Mouse (Mus musculus): Measurements from ENCODE around the gene Lrp5. TPM values are rescaled to one million over a fixed set of nuclear protein-coding genes. Genes with fewer than 3 reads are reported as not detected.

Gene Lrp5
- polyA plus RNA-seq, 1 experiment from 2014 or later: 3.1 TPM

DNA sequence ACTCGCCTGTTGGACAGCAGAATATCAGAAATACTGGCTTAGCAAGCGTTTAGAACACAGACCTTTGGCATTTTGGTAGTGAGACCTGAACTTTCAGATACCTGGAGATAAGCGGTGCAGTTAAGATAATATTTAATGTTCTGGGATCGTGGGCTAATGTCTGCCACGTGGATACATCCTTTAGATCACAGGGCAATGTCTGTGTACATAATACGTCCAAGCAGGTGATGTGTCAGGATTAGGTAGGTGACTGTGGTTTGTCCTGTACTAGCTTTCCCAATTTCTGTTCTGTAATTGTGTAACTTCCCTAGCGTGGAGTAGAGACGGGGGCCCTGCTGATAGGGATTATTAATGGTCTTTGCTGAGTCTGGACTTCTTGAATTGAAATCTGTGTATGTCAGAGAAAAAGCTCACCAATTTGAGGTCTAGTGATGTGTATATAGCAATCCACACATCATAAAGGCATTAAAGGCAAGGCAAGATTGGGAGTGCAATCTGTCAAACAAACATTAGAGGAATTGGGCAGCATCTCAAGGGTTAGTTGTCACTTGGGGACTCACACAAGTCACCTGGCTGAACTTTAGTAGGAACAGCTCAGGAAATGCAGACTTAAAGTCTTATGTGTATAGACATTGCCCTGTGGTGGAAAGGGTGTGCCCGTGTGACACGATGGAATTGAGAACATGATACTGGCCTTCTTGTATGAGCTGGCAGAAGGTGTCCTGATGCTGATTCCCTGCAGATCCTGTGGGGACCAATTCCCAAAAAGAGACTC, 22.8 kb upstream of the Lrp5 start:
- peak overlapping the region; percentile 88 for H3K4me3 ChIP-seq
- 55% methylated on average over 10 of the region's 10 CpGs for WGBS
- H3K9me3 ChIP-seq: no peaks in the 10 kb centered on the region
- no peak for DNase-seq (ENCODE audit: low spot score)
- H3K27me3 ChIP-seq (ENCODE audit: insufficient read depth, poor library complexity, severe bottlenecking): no peaks in the 10 kb centered on the region
- peaks cover 20% of the 10 kb centered on the region for H3K4me1 ChIP-seq (replicated peaks)
- H3K36me3 ChIP-seq: peaks cover 26% of the 10 kb centered on the region
- peak overlapping the region; percentile 93; the same call in 1 of the 2 replicates for H3K27ac ChIP-seq

DNA sequence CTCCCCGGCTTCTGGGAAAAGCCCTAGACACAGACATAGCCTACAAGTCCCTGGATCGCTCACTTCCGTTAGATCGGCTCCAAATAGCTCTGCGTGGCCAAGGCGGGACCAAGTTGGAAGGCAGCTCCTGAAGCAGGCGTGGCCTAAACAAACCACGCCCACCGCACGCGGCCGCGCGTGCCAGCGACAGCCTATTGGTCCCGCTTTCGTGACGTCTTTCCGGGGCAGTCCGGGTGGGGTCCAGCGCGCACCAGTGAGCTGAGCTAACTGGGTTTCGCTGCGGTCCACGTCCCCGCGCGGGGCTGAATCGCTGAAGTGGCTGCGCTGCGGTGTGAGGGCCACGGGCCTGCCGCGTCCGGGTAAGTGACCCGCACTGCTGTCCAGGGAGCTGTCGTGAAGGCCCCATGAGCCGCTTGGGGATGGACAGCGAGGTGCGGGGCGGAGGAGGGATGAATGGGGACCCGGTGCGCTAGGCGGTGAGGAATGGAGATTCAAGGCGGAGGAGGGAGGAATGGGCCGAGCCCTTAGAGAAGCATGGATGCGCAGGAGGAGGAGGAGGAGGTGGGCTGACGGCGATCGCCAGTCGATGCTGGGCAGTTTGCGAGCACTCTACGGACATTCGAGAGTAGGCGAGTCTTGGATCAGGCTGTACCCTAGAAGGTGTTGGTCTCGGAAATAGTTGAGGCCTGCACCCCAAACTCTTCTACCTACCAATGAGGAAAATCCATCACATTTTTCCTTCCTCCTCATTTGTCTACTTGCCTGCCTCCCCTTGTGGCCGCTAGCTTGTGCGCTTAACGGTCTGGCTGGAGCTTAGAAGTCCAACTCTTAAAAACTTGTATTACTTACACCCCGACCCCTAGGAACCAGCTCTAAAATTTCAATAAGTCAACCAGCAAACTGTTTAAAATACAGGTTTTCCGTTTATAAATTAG, 22.0 kb upstream of the Lrp5 start, which contains the start of gene 1810055G02Rik:
Gene 1810055G02Rik, plus strand, starts transcription at position 216 of the 935 bp plus-strand sequence.
- Histone ChIP-seq H3K4me3 (peak within 1 kb of the TSS; percentile 88), H3K36me3 (peaks cover 18% of the 10 kb centered on the region), H3K4me1 (replicated peaks) (peaks cover 20% of the 10 kb centered on the region), H3K27ac (peak within 1 kb of the TSS; percentile 93), H3K27me3 (ENCODE audit: insufficient read depth, poor library complexity, severe bottlenecking) (no peaks in the 10 kb centered on the region), H3K9me3 (no peaks in the 10 kb centered on the region)
- DNase-seq (ENCODE audit: low spot score): peak; percentile 98
- under 1% methylated on average over 61 of the region's 61 CpGs for WGBS

DNA sequence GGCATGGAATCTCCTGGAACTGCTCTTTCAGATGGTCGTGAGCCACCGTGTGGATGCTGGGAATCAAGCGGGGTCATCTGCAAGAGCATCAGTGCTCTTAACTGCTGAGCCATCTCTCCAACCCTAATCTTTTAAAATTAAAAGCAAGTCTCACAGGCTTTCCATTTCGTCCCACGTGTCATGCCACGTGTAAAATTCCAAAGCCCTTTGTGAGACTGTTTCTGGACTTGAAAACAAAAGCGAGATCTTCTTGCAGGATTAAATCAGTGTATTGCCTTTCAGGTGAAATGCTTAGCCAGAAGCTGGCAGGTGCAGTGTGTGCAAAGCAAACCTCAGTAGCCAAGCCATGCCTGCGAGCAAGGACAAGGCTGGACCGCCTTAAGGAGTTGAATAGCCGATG, 21.2 kb upstream of the Lrp5 start:
- Histone ChIP-seq H3K27me3 (ENCODE audit: insufficient read depth, poor library complexity, severe bottlenecking) (no peaks in the 10 kb centered on the region), H3K27ac (peak overlapping the region; percentile 93), H3K36me3 (peaks cover 13% of the 10 kb centered on the region), H3K4me1 (replicated peaks) (peaks cover 20% of the 10 kb centered on the region), H3K4me3 (peak overlapping the region; percentile 88), H3K9me3 (no peaks in the 10 kb centered on the region)
- WGBS: 43% methylated on average over 10 of the region's 10 CpGs
- DNase-seq (ENCODE audit: low spot score): no peak

- Histone ChIP-seq H3K4me1 (replicated peaks) (peaks cover 20% of the 10 kb centered on the region), H3K27me3 (ENCODE audit: insufficient read depth, poor library complexity, severe bottlenecking) (no peaks in the 10 kb centered on the region), H3K36me3 (peaks cover 5% of the 10 kb centered on the region), H3K9me3 (no peaks in the 10 kb centered on the region), H3K4me3 (no peak overlapping the region), H3K27ac (no peak overlapping the region)
- DNase-seq (ENCODE audit: low spot score): no peak
- 43% methylated on average over 1 of the region's 1 CpGs for WGBS
These were observed 19.9 kb upstream of the Lrp5 start for GRCm38 (mm10) chr19:3706258-3706657.

DNA sequence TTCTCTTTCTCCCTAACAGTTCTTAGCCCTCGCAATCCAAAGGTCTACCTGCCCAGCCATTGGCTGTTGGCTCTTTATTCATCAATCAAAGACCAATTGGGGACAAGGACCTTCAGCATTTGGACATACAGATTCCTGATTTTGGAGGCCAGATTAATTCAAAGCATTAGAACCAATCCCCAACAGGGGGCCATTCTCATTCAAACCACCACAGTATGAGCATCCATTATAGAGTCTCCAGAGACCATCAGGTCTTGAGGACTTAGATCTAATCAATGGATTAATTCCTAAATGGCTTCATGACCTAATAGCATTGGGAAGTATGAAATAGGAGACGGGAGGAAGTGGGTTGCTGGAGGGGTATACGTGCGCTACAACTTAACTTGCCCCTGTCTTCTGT, 16.1 kb upstream of the Lrp5 start:
- H3K4me3 ChIP-seq: no peak overlapping the region
- DNase-seq (ENCODE audit: low spot score): no peak
- H3K27me3 ChIP-seq (ENCODE audit: insufficient read depth, poor library complexity, severe bottlenecking): 0 out of 2 replicates have a peak, but pooled peaks cover 4% of the 10 kb centered on the region
- no peaks in the 10 kb centered on the region for H3K36me3 ChIP-seq
- H3K9me3 ChIP-seq: no peaks in the 10 kb centered on the region
- 85% methylated on average over 4 of the region's 4 CpGs for WGBS
- peaks cover 3% of the 10 kb centered on the region for H3K4me1 ChIP-seq (replicated peaks)
- no peak overlapping the region for H3K27ac ChIP-seq

GRCm38 (mm10) chr19:3699508-3700438, 13.4 kb upstream of the Lrp5 start:
- 39% methylated on average over 6 of the region's 6 CpGs for WGBS
- Histone ChIP-seq H3K4me1 (replicated peaks) (no peaks in the 10 kb centered on the region), H3K4me3 (no peak overlapping the region), H3K27me3 (ENCODE audit: insufficient read depth, poor library complexity, severe bottlenecking) (0 out of 2 replicates have a peak, but pooled peaks cover 4% of the 10 kb centered on the region), H3K9me3 (no peaks in the 10 kb centered on the region), H3K36me3 (no peaks in the 10 kb centered on the region), H3K27ac (no peak overlapping the region)
- peak; percentile 85 for DNase-seq (ENCODE audit: low spot score)

DNA sequence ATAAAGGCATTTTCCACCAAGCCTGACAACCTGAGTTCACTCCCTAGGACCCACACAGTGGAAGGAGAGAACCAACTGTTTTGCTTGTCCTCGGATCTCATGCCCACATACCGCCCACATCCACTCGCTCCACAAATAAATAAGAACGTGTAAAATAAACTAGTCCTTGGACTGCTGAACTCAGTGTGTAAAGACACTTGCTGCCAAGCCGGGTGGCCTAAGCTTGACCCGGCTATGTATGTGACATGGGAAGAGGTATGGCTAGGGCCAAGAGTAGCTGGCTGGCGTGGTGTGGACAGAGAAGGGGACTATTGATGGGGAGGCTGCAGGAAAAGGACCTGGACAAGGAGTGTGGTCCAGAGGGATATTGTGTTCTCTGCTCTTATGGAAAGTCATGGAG, 11.7 kb upstream of the Lrp5 start:
- no peak for DNase-seq (ENCODE audit: low spot score)
- Histone ChIP-seq H3K4me3 (no peak overlapping the region), H3K9me3 (no peaks in the 10 kb centered on the region), H3K4me1 (replicated peaks) (no peaks in the 10 kb centered on the region), H3K27me3 (ENCODE audit: insufficient read depth, poor library complexity, severe bottlenecking) (0 out of 2 replicates have a peak, but pooled peaks cover 4% of the 10 kb centered on the region), H3K27ac (no peak overlapping the region), H3K36me3 (no peaks in the 10 kb centered on the region)
- 85% methylated on average over 7 of the region's 7 CpGs for WGBS

DNA sequence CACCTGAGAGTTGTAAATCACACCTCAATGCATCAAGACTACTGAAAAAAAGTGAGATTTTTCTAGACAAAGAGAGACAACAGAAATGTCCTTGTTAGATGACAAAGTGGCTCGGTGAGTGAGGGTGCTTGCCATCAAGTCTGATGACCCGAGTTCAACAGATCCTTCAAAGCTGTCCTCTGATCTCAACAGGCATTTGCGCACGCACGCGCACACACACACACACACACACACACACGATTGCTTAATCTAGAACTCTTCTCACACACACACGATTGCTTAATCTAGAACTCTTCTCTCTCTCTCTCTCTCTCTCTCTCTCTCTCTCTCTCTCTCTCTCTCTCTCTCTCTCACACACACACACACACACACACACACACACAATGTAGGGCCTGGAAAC, 9.6 kb upstream of the Lrp5 start:
- 90% methylated on average over 8 of the region's 8 CpGs for WGBS
- no peaks in the 10 kb centered on the region for H3K36me3 ChIP-seq
- 0 out of 2 replicates have a peak, but pooled peaks cover 4% of the 10 kb centered on the region for H3K27me3 ChIP-seq (ENCODE audit: insufficient read depth, poor library complexity, severe bottlenecking)
- no peak overlapping the region for H3K27ac ChIP-seq
- H3K4me3 ChIP-seq: no peak overlapping the region
- no peaks in the 10 kb centered on the region for H3K4me1 ChIP-seq (replicated peaks)
- no peak for DNase-seq (ENCODE audit: low spot score)
- H3K9me3 ChIP-seq: no peaks in the 10 kb centered on the region

DNA sequence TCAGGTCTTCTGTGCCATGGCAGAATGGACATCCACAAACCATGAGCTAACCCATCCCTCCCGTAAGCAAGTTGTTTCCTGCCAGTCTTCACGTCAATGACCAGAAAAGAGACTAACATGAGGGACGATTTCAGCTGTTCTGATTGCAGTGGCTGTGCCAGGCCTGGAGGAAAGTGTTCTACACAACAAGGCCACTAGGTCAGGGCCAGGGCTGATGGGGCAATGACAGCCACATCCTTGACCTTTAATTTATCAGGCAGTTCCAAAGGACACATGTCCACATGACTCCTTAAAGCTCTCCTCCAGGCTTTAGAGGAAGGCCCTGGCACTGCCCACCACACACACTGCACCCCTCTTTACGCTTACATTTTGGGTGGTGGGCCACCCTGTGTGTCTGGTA, 9.1 kb upstream of the Lrp5 start:
- Histone ChIP-seq H3K27ac (no peak overlapping the region), H3K4me1 (replicated peaks) (no peaks in the 10 kb centered on the region), H3K27me3 (ENCODE audit: insufficient read depth, poor library complexity, severe bottlenecking) (0 out of 2 replicates have a peak, but pooled peaks cover 1% of the 10 kb centered on the region), H3K36me3 (no peaks in the 10 kb centered on the region), H3K9me3 (no peaks in the 10 kb centered on the region), H3K4me3 (no peak overlapping the region)
- 90% methylated on average over 4 of the region's 4 CpGs for WGBS
- DNase-seq (ENCODE audit: low spot score): no peak

DNA sequence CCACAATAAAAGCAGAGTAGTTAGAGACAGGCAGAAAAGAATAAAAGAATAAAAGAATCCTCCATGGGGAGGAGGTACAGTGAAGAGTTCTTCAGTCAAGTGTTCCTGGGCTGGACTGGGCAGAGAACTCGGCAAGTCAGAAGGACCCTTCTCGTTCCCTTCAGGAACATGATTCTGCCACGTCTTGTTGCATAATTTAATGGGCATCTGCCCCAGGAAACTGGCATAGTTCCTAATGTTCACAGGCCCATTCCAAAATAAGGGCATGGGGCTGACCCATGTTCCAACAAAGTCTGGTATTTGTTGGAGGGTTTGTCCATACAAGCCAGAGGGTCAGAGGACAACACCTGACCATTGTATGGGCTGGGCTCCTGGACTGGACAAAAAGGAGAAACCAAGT, 8.6 kb upstream of the Lrp5 start:
- Histone ChIP-seq H3K27me3 (ENCODE audit: insufficient read depth, poor library complexity, severe bottlenecking) (no peaks in the 10 kb centered on the region), H3K4me1 (replicated peaks) (no peaks in the 10 kb centered on the region), H3K27ac (no peak overlapping the region), H3K9me3 (no peaks in the 10 kb centered on the region), H3K4me3 (no peak overlapping the region), H3K36me3 (no peaks in the 10 kb centered on the region)
- DNase-seq (ENCODE audit: low spot score): no peak
- WGBS: 88% methylated on average over 3 of the region's 3 CpGs

DNA sequence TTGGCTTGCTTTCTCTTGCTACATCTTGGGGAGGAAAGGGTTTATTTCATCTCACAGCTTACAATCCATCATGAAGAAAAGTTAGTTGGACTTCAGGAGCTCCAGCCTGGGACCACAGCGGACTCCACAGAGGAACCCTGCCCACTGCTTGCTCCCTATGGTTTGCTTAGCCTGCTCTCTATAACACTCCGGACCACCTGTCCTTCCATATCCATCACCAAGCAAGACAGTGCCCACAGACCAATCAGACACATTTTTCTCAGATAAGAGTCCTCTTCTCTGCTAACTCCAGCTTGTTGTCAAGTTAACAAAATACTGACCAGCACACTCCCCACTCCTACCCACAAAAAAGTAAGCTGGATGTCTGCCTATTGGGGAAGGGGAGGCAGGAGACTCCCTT, 8.1 kb upstream of the Lrp5 start:
- no peak for DNase-seq (ENCODE audit: low spot score)
- Histone ChIP-seq H3K27ac (no peak overlapping the region), H3K4me1 (replicated peaks) (no peaks in the 10 kb centered on the region), H3K4me3 (no peak overlapping the region), H3K9me3 (no peaks in the 10 kb centered on the region), H3K27me3 (ENCODE audit: insufficient read depth, poor library complexity, severe bottlenecking) (no peaks in the 10 kb centered on the region), H3K36me3 (no peaks in the 10 kb centered on the region)
- WGBS: 88% methylated on average over 2 of the region's 2 CpGs
